Mouse (Mus musculus) ES-Bruce4 (cell line): ENCODE measurements around the gene Cenpl.

Experiments
- CTCF ChIP-seq: IDR thresholded peaks from one replicate; pipeline ENCODE4 v1.8.1; 2011; ENCODE audit warnings: low read depth, low read length
- POLR2A ChIP-seq: IDR thresholded peaks from one replicate; pipeline ENCODE4 v1.8.1; 2011; ENCODE audit warnings: low read length; ENCODE audit not compliant: insufficient read depth

- TF ChIP-seq CTCF (no peak), POLR2A (no peak)
These were observed 33.5 kb upstream of the Cenpl start for GRCm38 (mm10) chr1:161037026-161037425.
